Mouse (Mus musculus) kidney, postnatal 10 days (tissue): ENCODE measurements around the gene Mpo.

Experiments
- DNase-seq: peaks from one replicate; pipeline ENCODE4 v3.0.0; 2021; ENCODE audit warnings: mixed read lengths

The Mpo gene

GRCm38 (mm10) chr11:87758161-87758911, 35.0 kb upstream of the Mpo start:
- no peak for DNase-seq

GRCm38 (mm10) chr11:87758957-87759608, 34.3 kb upstream of the Mpo start:
- DNase-seq: no peak

- DNase-seq: no peak
Observed at GRCm38 (mm10) chr11:87759609-87760005, 33.8 kb upstream of the Mpo start.

- DNase-seq: no peak
Observed at GRCm38 (mm10) chr11:87760301-87761081, 32.9 kb upstream of the Mpo start, which contains the start of gene Tspoap1. TSS of gene Tspoap1 (plus strand) at chr11:87760541.

- DNase-seq: no peak
Observed at GRCm38 (mm10) chr11:87761181-87761721, 32.1 kb upstream of the Mpo start.

GRCm38 (mm10) chr11:87761806-87762701, 31.3 kb upstream of the Mpo start:
- DNase-seq: no peak

GRCm38 (mm10) chr11:87762702-87763385, 30.5 kb upstream of the Mpo start:
- DNase-seq: no peak

- DNase-seq: peak; percentile 63
Observed at GRCm38 (mm10) chr11:87763511-87763987, 29.8 kb upstream of the Mpo start.

- peak; percentile 39 for DNase-seq
Observed at GRCm38 (mm10) chr11:87763988-87764876, 29.1 kb upstream of the Mpo start.

GRCm38 (mm10) chr11:87768745-87769144, 24.6 kb upstream of the Mpo start:
- no peak for DNase-seq

GRCm38 (mm10) chr11:87770989-87771388, 22.4 kb upstream of the Mpo start:
- DNase-seq: peak; percentile 84

GRCm38 (mm10) chr11:87772354-87772753, 21.0 kb upstream of the Mpo start:
- DNase-seq: no peak

- peak; percentile 86 for DNase-seq
Observed at GRCm38 (mm10) chr11:87778100-87778765, 15.1 kb upstream of the Mpo start.

GRCm38 (mm10) chr11:87778915-87779314, 14.5 kb upstream of the Mpo start:
- DNase-seq: no peak

GRCm38 (mm10) chr11:87779392-87779791, 14.0 kb upstream of the Mpo start:
- no peak for DNase-seq

- DNase-seq: no peak
Observed at GRCm38 (mm10) chr11:87780130-87780529, 13.3 kb upstream of the Mpo start.

- no peak for DNase-seq
Observed at GRCm38 (mm10) chr11:87790088-87790487, 3.3 kb upstream of the Mpo start.

GRCm38 (mm10) chr11:87801711-87802275, 8.4 kb downstream of the Mpo start:
- DNase-seq: peak; percentile 31

- DNase-seq: peak; percentile 38
Observed at GRCm38 (mm10) chr11:87802621-87803020, 9.2 kb downstream of the Mpo start.
